Mouse (Mus musculus) urinary bladder, postnatal 10 days (tissue): Measurements from ENCODE around the gene Nav2.

Experiments
- DNase-seq: peaks from one replicate; pipeline ENCODE4 v3.0.0; 2022; ENCODE audit warnings: low spot score

The Nav2 gene

DNA sequence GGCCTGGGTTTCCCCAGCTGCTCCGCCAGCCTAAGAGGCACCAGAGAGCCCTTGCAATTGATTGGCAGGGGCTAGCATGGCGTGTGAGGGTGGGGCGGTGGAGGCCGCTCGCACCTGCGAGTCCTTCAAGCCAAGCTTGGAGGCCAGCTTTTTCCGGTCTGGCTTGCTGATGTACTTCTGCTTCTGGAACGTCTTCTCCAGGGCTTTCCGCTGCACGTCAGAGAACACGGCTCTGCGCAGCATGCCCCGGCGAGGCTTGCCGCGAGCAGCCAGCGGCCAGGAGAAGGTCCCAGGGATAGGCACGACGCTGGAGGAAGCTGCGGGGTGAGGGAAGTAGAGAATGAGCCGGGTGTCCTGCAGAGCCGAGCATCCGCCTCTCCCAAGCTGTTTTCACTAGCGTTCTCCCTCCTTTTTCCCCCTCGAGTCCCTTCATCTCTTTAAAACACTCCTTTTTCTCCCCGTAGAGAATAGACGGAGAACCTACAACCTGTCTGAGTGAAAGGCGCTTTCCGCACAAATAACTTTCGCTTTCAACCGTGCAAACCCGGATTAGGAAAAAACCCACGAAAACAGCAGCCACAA is 725.0 kb downstream of the Nav2 start:
- DNase-seq: no peak

DNA sequence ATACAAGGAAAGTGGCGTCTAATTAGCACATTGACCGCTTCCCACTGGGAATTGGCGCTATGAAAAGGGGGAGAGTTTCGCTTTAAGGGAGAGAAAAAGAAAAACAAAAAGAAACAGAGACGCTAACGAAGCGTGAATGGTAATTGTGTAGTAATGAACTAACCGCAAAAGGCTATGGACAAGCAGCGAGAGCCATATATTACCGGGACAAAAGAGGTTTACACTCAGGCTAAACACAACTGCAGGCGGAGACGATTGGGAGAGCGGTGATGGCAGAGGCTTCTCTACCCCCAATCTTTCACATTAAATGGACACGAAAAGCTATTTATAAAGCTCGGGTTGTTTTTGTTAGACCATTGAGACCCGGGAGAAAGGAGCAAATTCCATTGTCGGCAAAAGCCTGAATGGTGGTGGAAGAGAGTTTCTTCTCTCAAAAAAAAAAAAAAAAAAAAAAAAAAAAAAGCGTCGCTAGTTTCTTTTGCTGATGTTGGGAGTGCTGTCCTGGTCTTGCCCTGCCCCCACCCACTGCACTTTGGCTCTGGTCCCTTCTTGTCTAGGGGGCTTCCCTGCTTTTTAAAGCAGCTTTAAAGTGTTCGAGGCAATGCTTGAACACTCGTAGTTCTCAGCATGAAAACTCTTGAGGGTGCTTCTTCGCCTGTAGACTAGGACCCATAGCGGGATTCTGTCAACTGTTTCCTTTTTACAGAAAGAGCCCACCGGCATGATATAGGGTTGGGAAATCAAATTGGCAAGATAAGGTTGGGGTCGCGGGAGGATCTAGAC is 726.0 kb downstream of the Nav2 start:
- DNase-seq: no peak

DNA sequence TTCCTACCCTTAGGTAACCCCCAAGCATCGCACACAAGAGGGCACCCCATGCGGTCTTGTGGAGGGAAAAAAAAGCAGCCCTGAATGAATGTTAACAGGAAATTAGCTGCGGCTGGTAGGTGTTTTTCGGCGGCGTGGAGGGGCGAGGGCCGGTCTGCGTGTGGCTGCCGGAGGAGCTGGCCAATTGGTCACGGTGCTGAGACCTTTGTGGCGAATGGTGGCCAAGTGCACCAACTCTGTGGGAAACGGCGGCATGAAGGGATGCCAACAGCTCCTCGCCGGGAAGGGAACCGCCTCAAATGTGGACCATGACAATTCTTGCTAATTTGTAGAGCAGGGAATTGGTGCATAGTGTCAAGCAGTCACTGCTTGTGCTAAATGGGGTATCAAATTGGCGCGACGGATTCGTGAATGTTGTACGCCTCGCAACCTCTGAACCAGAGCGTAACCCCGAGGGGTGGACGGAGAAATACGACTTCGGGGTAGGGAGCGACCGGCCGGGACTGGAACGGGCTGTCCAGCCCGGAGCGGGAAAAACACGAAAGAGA is 726.6 kb downstream of the Nav2 start:
- DNase-seq: no peak

DNA sequence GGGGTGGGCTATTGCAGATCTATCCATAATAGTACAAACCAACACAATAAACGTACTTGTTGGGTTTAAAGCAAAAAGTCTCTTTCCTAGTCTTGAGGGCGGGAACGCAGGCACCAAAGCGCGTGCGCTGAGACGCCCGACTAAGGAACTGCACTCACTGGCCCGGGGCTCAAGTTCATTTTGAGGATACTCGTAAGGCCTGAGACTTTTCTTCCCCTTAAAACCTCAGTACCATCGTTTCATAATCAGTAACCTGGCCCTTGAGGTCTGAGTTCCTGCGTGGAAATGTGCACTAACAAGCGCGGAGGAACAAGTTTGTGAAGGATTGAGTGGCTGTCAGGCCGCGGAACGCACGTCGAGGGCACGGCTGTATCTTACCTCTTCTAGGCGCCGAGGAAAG is 727.5 kb downstream of the Nav2 start:
- DNase-seq: no peak

DNA sequence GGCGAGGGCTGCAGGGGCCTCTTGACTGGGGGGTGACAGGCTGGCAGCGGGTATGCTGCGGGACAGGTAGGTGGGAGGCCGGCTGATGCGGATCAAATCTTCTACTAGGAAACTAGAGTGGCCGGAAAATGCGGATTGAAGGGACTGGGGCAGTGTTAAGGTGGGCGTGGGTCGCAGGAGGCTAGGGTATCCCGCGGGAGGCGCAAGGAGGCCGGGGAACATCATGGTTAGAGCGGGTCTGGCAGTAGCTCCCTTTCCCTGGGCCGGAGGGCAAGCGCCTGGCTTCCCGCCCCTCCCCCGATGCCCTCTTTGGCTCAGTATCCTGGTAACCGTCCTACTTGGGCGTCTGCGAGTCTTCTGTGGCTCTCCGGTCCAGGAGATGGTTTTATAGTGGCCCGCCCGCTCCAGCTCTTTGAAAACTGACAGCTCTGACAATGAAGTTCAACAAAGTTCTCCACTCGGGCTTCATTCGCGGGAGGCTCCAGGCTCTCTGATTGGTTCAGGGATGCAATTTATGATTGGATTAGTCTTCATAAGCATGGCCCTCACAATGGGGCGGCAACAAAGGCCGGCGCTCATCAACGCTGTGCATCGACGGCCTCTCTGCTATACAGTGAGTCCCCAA is 728.1 kb downstream of the Nav2 start, which contains the start of gene Dbx1:
Gene Dbx1 (minus strand): TSS at position 359 of the 625 bp plus-strand sequence.
- no peak for DNase-seq

DNA sequence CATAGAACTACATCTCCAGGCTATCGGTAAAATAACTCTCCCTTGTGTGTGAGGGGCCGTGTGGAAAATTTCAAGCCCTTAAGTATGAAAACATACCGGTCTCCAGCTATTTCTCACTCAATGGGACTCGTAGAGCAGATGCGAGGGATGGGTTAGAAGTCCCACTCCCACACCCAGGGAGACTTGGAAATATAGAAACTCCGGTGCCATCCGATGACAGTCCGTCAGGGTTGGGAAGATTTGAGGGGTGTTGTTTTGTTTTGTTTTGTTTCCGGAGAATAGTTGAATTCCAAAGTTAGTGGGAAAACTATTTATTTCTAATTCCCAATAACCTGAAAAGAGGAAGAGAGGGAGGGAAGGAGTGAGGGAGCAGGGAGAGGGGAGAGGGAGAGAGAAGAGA is 728.8 kb downstream of the Nav2 start:
- DNase-seq: no peak

DNA sequence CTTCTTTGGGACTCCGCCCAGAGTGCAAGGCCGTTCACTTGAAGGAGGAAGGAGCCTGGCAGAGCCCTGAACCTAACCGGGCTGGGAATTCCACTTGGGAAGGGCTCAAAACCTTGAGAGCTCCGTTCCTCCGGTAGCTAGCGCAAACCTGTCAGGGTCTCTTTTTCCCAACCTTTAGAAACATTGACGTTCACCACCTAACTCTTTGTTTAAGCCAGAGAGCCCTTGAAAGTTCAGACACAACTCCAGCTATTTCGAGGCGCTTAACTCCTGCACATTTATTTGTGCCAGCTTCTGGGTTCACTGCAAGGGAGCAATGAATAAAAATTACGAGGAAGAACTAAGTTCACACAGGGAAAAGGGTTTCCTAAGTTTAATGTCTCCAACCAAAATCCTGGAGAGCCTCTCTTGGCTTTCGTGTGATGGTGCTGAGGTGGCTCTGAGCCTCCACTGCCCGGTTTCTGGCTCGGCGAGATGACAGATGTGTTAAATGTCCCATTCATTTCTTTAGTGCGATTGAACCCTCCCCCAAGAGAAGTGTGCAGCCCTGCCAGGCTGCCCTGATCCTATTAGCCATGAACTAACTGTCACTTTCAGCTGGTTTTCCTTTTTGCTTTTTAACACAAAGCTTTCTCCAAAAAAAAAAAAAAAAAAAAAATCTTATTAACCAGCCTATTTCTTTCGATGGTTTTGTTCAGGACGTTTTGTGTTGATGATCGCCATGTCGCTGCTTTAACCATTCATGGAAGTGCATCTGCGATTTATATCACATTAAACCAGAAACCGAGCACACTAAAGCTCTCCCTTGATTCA is 729.5 kb downstream of the Nav2 start:
- no peak for DNase-seq

DNA sequence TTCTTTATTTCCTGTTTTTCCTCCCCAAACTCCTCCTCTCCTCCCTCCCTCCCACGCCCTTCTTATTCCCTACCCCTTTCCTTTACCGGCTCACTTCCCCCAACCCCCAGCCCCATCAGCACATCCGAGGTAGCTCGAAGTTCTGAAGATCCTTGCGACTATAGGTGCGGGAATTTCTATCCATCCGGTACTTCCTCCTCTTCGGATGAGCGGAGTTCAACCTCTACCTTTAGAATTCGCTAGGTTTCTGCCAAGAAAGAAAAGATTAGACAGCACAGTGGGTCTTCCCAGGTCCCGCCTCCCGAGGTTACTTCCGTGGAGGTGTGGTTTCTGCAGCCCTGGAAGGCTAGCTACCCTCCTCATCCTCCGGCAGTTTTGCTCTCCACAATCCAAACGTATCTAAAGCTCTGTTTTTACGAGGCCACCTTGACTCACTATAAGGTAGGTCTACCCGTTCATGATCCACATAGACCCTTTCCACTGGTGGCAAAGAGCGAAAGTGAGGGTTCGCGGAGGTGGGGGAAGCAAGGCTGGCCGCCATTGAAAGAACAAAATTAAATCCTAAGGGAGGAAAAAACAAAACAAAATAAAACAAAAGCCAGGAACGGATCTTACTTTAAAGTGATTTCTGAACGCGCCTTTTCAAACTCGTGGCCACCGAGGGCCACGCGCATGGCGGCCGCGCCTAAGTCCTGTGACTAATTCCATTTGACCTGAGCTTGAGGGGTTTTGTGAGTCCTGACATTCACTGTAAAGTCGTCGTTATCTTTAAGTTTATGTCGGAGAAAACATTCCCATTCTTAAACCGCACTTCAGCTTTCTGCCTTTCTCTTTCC is 730.6 kb downstream of the Nav2 start:
- DNase-seq: no peak

DNA sequence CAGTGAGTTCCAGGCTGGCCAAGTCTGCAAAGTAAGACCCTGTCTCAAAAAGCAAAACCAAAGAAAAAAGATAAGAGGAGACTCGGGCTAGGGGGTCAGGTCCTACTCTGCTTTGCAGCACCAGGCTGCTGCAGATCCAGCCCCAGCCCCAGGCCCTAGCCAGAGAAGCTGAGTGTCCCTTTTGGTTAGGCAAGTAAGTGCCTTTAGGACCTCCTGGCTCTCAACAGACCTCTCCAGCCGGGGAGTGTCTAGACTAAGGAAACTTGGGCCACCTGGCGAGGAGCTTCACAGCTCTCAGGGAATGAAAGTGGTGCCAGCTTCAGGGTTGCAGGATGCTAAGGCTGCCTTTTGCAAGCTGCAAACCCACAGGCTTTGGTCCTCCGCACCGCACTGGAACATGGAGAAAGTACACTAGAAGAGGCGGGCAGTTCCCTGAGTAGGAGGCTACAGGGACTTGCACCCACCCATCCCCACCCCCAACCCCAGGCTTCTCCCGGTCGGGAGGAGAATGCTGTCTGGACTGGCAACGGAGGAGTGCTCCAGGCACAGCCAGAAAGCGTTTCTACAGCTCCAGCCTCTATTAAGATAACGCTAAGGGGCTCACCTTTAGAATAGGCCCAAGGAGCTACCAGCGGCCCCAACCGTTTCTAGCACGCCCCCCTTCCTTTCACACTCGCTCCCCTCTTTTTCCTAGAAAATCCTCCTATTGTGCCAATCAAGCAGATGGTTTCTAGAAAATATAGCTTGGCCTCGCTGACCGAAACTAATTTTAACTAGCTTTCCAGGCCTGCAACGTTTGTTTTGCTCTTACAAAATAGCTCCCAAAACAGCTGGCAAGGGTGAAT is 731.6 kb downstream of the Nav2 start:
- DNase-seq: no peak

DNA sequence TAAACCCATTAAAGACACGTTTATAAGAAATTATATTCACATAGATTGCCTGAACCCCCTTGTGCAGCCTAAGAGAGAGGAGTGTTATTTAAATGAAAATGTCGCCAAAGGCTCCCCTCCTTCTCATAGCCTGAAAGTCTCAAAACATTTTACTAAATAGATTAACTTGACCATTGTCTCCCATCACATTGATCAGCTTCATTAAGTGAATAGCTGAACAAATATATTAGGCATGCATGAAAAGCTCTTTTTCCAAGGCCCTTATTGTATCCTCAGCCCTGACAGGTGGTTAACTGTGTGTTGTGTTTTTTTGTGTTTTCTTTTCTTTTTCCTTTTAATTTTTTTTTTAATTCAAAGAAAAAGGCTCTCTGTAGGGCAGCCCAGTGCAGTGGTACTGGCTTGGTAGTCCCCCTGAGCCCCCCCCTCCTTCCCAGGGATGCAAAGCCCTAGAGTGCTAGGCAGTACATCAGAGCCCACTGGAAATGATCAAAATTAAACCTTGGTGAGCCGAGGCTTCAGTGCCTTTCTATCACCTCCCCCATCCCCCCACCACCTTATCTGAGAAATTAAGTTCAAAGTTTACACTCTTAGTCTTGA is 732.3 kb downstream of the Nav2 start:
- DNase-seq: no peak
